ENCODE assay signal across 12 mouse cellular contexts in the genomic region with DNA sequence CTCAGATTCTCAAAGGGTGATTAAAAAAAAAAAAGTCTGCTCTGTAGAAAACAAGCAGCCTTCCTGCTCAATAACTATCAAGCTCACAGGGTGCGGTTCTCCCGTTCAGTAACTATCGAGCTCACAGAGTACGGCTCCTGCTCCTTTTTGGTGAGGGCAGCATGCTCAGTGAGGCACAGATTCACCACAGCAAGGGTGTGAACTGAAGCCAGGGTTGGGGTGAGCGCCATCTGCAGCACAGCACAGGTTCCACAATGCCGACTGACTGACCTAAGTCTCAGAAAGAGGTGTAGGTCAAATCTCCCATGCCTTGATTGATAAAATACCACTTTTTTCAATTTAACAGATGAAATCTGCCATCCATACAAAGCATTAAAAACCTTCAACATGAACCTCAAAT.
DNase-seq lines count a peak whose midpoint lies in the region; ATAC-seq and TF ChIP-seq lines count a peak whose summit lies in the region.
"Had no signal": no experiment of that assay in that cellular context is flagged by ENCODE, and none has a peak within 500 bp of the region (broad histone marks: within the 10 kb centered on the region; RNA-seq: fewer than 3 reads in every experiment).

No protein-coding gene starts in this region.

- peak; percentile 44 for DNase-seq in gastrocnemius, adult 2 months
- DNase-seq in gastrocnemius, postnatal 25 days, result no peak
- peak; percentile 22 for DNase-seq in limb, embryonic 11.5 days (ENCODE audit: low spot score)
- DNase-seq in limb, embryonic 10.5 days (ENCODE audit: low spot score), result no peak
- peak; percentile 92 for DNase-seq in cerebellum, adult 9-10 months
- no peak for DNase-seq in spleen, postnatal 36 days (ENCODE audit: low spot score in 2 of 2)
- DNase-seq in midbrain, embryonic 14.5 days, result no peak

- H3K27me3 ChIP-seq in limb, embryonic 11.5 days (ENCODE audit: control insufficient read depth, insufficient read depth, low read length), result no peaks in the 10 kb centered on the region
- no peaks in the 10 kb centered on the region for H3K27me3 ChIP-seq in limb, embryonic 10.5 days (ENCODE audit: low read depth, poor library complexity, severe bottlenecking)
- H3K27me3 ChIP-seq in ES-Bruce4 (ENCODE audit: control insufficient read depth, insufficient read depth, low read length, poor library complexity, severe bottlenecking), result no peaks in the 10 kb centered on the region
- H3K27me3 ChIP-seq in midbrain, embryonic 14.5 days (ENCODE audit: control insufficient read depth, insufficient read depth, low read length), result no peaks in the 10 kb centered on the region
- H3K27me3 ChIP-seq: forebrain, embryonic 15.5 days; limb, embryonic 15.5 days had no signal

- no peak for TF ChIP-seq EP300 in ES-Bruce4 (IDR thresholded peaks at IDR 0.05; ENCODE audit: insufficient read depth, low read depth, low read length)

- no peak overlapping the region for H3K27ac ChIP-seq in gastrocnemius, adult 2 months
- no peak overlapping the region for H3K27ac ChIP-seq in limb, embryonic 11.5 days (replicated peaks; ENCODE audit: low read depth, low read length)
- H3K27ac ChIP-seq in limb, embryonic 10.5 days, result no peak overlapping the region
- H3K27ac ChIP-seq in ES-Bruce4 (ENCODE audit: insufficient read depth, low read length), result no peak overlapping the region
- no peak overlapping the region for H3K27ac ChIP-seq in midbrain, embryonic 14.5 days (replicated peaks; ENCODE audit: low read depth, low read length)
- H3K27ac ChIP-seq: forebrain, embryonic 15.5 days; limb, embryonic 15.5 days; macrophage had no signal

- 62% methylated on average over 6 of the region's 6 CpGs for WGBS in limb, embryonic 11.5 days
- 70% methylated on average over 6 of the region's 6 CpGs for WGBS in limb, embryonic 10.5 days
- WGBS in midbrain, embryonic 14.5 days, result 63% methylated on average over 6 of the region's 6 CpGs

- H3K36me3 ChIP-seq in limb, embryonic 11.5 days (ENCODE audit: control insufficient read depth, insufficient read depth, low read length), result no peaks in the 10 kb centered on the region
- H3K36me3 ChIP-seq in limb, embryonic 10.5 days, result peaks cover under 1% of the 10 kb centered on the region; the same call in 1 of the 2 replicates
- H3K36me3 ChIP-seq in ES-Bruce4 (ENCODE audit: control insufficient read depth, insufficient read depth, low read length, poor library complexity, severe bottlenecking), result no peaks in the 10 kb centered on the region
- peaks cover 4% of the 10 kb centered on the region; the same call in 1 of the 2 replicates for H3K36me3 ChIP-seq in midbrain, embryonic 14.5 days (ENCODE audit: control insufficient read depth, insufficient read depth, low read length)
- H3K36me3 ChIP-seq: forebrain, embryonic 15.5 days had no signal

- H3K4me1 ChIP-seq in limb, embryonic 11.5 days (ENCODE audit: control insufficient read depth, insufficient read depth, low read length), result no peaks in the 10 kb centered on the region
- H3K4me1 ChIP-seq in limb, embryonic 10.5 days, result peaks cover 14% of the 10 kb centered on the region
- H3K4me1 ChIP-seq in ES-Bruce4 (ENCODE audit: control insufficient read depth, insufficient read depth, low read length), result no peaks in the 10 kb centered on the region
- H3K4me1 ChIP-seq in midbrain, embryonic 14.5 days (ENCODE audit: control insufficient read depth, insufficient read depth, low read length), result peaks cover 17% of the 10 kb centered on the region

- no peak overlapping the region for H3K4me3 ChIP-seq in gastrocnemius, adult 2 months
- no peak overlapping the region for H3K4me3 ChIP-seq in limb, embryonic 11.5 days (ENCODE audit: low read depth, low read length)
- H3K4me3 ChIP-seq in limb, embryonic 10.5 days, result no peak overlapping the region
- H3K4me3 ChIP-seq in ES-Bruce4 (ENCODE audit: low read depth, low read length), result no peak overlapping the region
- no peak overlapping the region for H3K4me3 ChIP-seq in midbrain, embryonic 14.5 days (replicated peaks; ENCODE audit: low read depth, low read length)
- H3K4me3 ChIP-seq: forebrain, embryonic 15.5 days; limb, embryonic 15.5 days had no signal

- no peak for TF ChIP-seq POLR2A in ES-Bruce4 (IDR thresholded peaks at IDR 0.05; ENCODE audit: insufficient read depth, low read length)

- no peaks in the 10 kb centered on the region for H3K9me3 ChIP-seq in limb, embryonic 11.5 days (ENCODE audit: control insufficient read depth, low read length)
- H3K9me3 ChIP-seq in limb, embryonic 10.5 days (replicated peaks), result no peaks in the 10 kb centered on the region
- H3K9me3 ChIP-seq in ES-Bruce4 (replicated peaks; ENCODE audit: control insufficient read depth, insufficient read depth, low read length, poor library complexity, severe bottlenecking), result no peaks in the 10 kb centered on the region
- H3K9me3 ChIP-seq in midbrain, embryonic 14.5 days (ENCODE audit: control insufficient read depth, low read length), result no peaks in the 10 kb centered on the region
- H3K9me3 ChIP-seq: forebrain, embryonic 15.5 days; limb, embryonic 15.5 days had no signal

- intact Hi-C loops in gastrocnemius, adult 2 months (cut with DNase I), result no loop called here

- H3K4me2 ChIP-seq in limb, embryonic 11.5 days (ENCODE audit: low read depth, severe bottlenecking), result no peak overlapping the region
- H3K4me2 ChIP-seq in midbrain, embryonic 14.5 days (ENCODE audit: low read length), result no peak overlapping the region
- H3K4me2 ChIP-seq: forebrain, embryonic 15.5 days; limb, embryonic 15.5 days had no signal

- peak; percentile 45 for TF ChIP-seq CTCF in gastrocnemius, adult 2 months (IDR thresholded peaks at IDR 0.05)
- TF ChIP-seq CTCF in ES-Bruce4 (IDR thresholded peaks at IDR 0.05; ENCODE audit: low read depth, low read length), result peak; percentile 50

- no peak overlapping the region for H3K9ac ChIP-seq in limb, embryonic 11.5 days (ENCODE audit: low read length)
- H3K9ac ChIP-seq in ES-Bruce4 (ENCODE audit: low read depth, poor library complexity, severe bottlenecking), result no peak overlapping the region
- no peak overlapping the region for H3K9ac ChIP-seq in midbrain, embryonic 14.5 days (replicated peaks; ENCODE audit: low read length)
- H3K9ac ChIP-seq: forebrain, embryonic 15.5 days; limb, embryonic 15.5 days had no signal

- no peak for ATAC-seq in limb, embryonic 11.5 days (ENCODE audit: insufficient number of reproducible peaks, low FRiP score, low TSS enrichment, low read depth)
- ATAC-seq in midbrain, embryonic 14.5 days (ENCODE audit: low FRiP score, low TSS enrichment), result no peak
- ATAC-seq: activated CD4-positive, CD25-positive, alpha-beta regulatory T cell, adult 4 months; forebrain, embryonic 15.5 days had no signal

Comparison
In these comparisons a context has a peak if more than half of its experiments do, and no peak if none do; other contexts are left out.
1. DNase-seq: peak in gastrocnemius, adult 2 months (single experiment), limb, embryonic 11.5 days (single experiment) and cerebellum, adult 9-10 months (single experiment); none in gastrocnemius, postnatal 25 days (single experiment), limb, embryonic 10.5 days (single experiment), spleen, postnatal 36 days (0 of 2) and midbrain, embryonic 14.5 days (single experiment).